Mouse (Mus musculus) erythroblast, embryonic 14.5 days (primary cell): ENCODE measurements at regions not wholly inside any gene's neighbourhood (a gene's known extent, or its start where the extent isn't known, plus 50 kb on each side); places are given as distances from the start of the nearest gene placed in this dataset.

Experiments used
- GATA1 ChIP-seq: IDR thresholded peaks from 2 replicates; pipeline ENCODE4 v1.6.1; 2012; ENCODE audit warnings: low read length, inconsistent platforms, mixed read lengths
- TAL1 ChIP-seq: IDR thresholded peaks from 3 replicates; pipeline ENCODE4 v1.6.1; 2012; ENCODE audit warnings: low read length, inconsistent platforms, mixed read lengths

DNA sequence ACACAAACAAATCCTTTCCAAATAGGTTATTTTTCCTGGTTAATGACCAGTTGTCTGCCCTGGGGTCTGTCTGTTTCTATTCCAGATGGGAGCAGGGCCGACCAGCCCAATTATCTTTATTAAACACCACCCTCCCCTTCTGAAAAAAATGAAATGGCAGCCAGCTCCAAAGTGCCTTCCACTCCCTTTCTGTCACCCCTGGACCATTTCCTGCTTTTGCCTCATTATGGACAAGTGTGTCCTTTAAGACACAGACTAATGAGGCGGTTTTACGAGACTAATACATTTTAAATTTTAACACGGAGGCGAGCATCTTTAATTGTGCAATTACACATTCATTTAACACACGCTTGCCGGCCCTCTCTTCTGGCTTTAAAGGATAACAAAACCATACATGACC lies 64.2 kb upstream of the Irx3 start:
- TF ChIP-seq GATA1 (no peak), TAL1 (no peak)
